ENCODE assay signal across 8 mouse cellular contexts in the genomic region with DNA sequence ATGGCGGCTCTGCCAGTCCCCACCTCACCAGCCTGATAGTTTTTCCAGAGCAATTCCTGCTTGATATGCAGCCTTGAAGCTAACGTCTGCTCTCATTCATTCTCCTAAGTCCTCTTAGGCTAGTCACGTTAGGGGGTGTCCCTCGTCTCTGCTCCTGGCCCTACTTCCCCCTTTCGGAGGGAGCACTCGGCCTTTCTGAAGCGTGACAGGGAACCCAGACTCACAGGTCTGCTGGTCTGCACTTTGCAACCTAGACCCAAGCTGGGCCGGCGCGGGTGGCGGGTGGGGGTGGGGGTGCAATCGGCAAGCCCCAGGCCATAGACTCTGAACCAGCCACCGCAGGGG. TPM values are rescaled to one million over a fixed set of nuclear protein-coding genes. Genes with fewer than 3 reads are reported as not detected.
DNase-seq lines count a peak whose midpoint lies in the region; ATAC-seq lines count a peak whose summit lies in the region.

No protein-coding gene starts in this region.

- peak overlapping the region; percentile 90 for H3K4me3 ChIP-seq in embryonic facial prominence, embryonic 11.5 days (ENCODE audit: low read depth, low read length)
- H3K4me3 ChIP-seq in hindbrain, embryonic 13.5 days = peak overlapping the region; percentile 52

- peak overlapping the region; percentile 93 for H3K27ac ChIP-seq in embryonic facial prominence, embryonic 11.5 days (replicated peaks; ENCODE audit: low read depth, low read length)
- peak overlapping the region; percentile 67; the same call in 1 of the 2 replicates for H3K27ac ChIP-seq in hindbrain, embryonic 13.5 days

- peak overlapping the region; percentile 87 for H3K4me2 ChIP-seq in embryonic facial prominence, embryonic 11.5 days (ENCODE audit: low read depth, low read length)
- H3K4me2 ChIP-seq in hindbrain, embryonic 13.5 days = peak overlapping the region; percentile 91

- H3K9ac ChIP-seq in embryonic facial prominence, embryonic 11.5 days (replicated peaks; ENCODE audit: low read length) = peak overlapping the region; percentile 98
- H3K9ac ChIP-seq in hindbrain, embryonic 13.5 days = peak overlapping the region; percentile 79

- H3K9me3 ChIP-seq in embryonic facial prominence, embryonic 11.5 days (replicated peaks; ENCODE audit: control insufficient read depth, low read length) = no peaks in the 10 kb centered on the region
- no peaks in the 10 kb centered on the region for H3K9me3 ChIP-seq in hindbrain, embryonic 13.5 days

- peak; percentile 28 to 38 for DNase-seq in right cerebral cortex, postnatal 10 days (ENCODE audit: low spot score in 2 of 2)
- DNase-seq in right cerebral cortex, postnatal 36 days (ENCODE audit: low spot score in 2 of 2) = no peak
- DNase-seq in embryonic facial prominence, embryonic 11.5 days (ENCODE audit: low spot score) = no peak
- peak; percentile 30 for DNase-seq in lung, postnatal 14 days
- peak; percentile 88 to 90 for DNase-seq in spleen, postnatal 36 days (ENCODE audit: low spot score in 2 of 2)
- no peak for DNase-seq in testis, postnatal 14 days (ENCODE audit: low spot score)
- no peak for DNase-seq in layer of hippocampus, postnatal 10 days (ENCODE audit: low spot score in 2 of 2)

- 0% methylated on average over 13 of the region's 13 CpGs for WGBS in embryonic facial prominence, embryonic 11.5 days
- under 1% methylated on average over 13 of the region's 13 CpGs for WGBS in hindbrain, embryonic 13.5 days

- no peak for ATAC-seq in embryonic facial prominence, embryonic 11.5 days (replicated peaks; ENCODE audit: insufficient number of reproducible peaks, low FRiP score, low TSS enrichment, low read depth)
- peak; percentile 11; the same call in 1 of the 2 replicates for ATAC-seq in hindbrain, embryonic 13.5 days (ENCODE audit: low FRiP score)

- no peaks in the 10 kb centered on the region for H3K36me3 ChIP-seq in embryonic facial prominence, embryonic 11.5 days (replicated peaks; ENCODE audit: control insufficient read depth, insufficient read depth, low read depth, low read length)
- no peaks in the 10 kb centered on the region for H3K36me3 ChIP-seq in hindbrain, embryonic 13.5 days

- H3K27me3 ChIP-seq in embryonic facial prominence, embryonic 11.5 days (ENCODE audit: control insufficient read depth, insufficient read depth, low read length) = no peaks in the 10 kb centered on the region
- H3K27me3 ChIP-seq in hindbrain, embryonic 13.5 days = peaks cover 79% of the 10 kb centered on the region

- H3K4me1 ChIP-seq in embryonic facial prominence, embryonic 11.5 days (ENCODE audit: control insufficient read depth, insufficient read depth, low read length) = peaks cover 5% of the 10 kb centered on the region
- peaks cover 38% of the 10 kb centered on the region for H3K4me1 ChIP-seq in hindbrain, embryonic 13.5 days (replicated peaks)

RNA-seq across cellular contexts. Expression of a gene that starts 2.6 kb away (rescaled TPM):
- polyA plus RNA-seq in embryonic facial prominence, embryonic 11.5 days (2014; fragmentation: Nextera tagmentation; extraction: Ambion mirVana) = 42.1 and 48.0 TPM in 2 replicates
- polyA plus RNA-seq in hindbrain, embryonic 13.5 days (2015; fragmentation: Nextera tagmentation; extraction: Ambion mirVana) = 8.7 and 9.3 TPM in 2 replicates
- total RNA-seq in layer of hippocampus, postnatal 10 days (2021) = 10 to 100 TPM in 1 of 2 experiments, 1 to 10 TPM in 1; 7.7 to 10.2 TPM

Comparison
In these comparisons a context has a peak if more than half of its experiments do, and no peak if none do; other contexts are left out.
1. DNase-seq: peak in right cerebral cortex, postnatal 10 days (2 of 2), lung, postnatal 14 days (single experiment) and spleen, postnatal 36 days (2 of 2); none in right cerebral cortex, postnatal 36 days (0 of 2), embryonic facial prominence, embryonic 11.5 days (single experiment), testis, postnatal 14 days (single experiment) and layer of hippocampus, postnatal 10 days (0 of 2).